Mouse (Mus musculus): ENCODE data around the gene Tmem184a. TPM values are rescaled to one million over a fixed set of nuclear protein-coding genes. Genes with fewer than 3 reads are reported as not detected.

Tmem184a gene
- polyA plus RNA-seq, 1 experiment from 2014 or later: 0.79 TPM

GRCm38 (mm10) chr5:139754753-139755152, 65.0 kb downstream of the Tmem184a start:
- Histone ChIP-seq H3K27me3 (no peaks in the 10 kb centered on the region), H3K4me1 (replicated peaks) (no peaks in the 10 kb centered on the region), H3K4me2 (no peak overlapping the region), H3K36me3 (peaks cover 99% of the 10 kb centered on the region), H3K9me3 (no peaks in the 10 kb centered on the region), H3K27ac (no peak overlapping the region), H3K4me3 (replicated peaks) (no peak overlapping the region), H3K9ac (replicated peaks) (no peak overlapping the region)
- ATAC-seq (ENCODE audit: insufficient number of reproducible peaks, insufficient read depth, low FRiP score, low TSS enrichment, low read depth): no peak
- 30% methylated on average over 12 of the region's 12 CpGs for WGBS

Small RNA genes within 50 kb of the gene (microRNA-seq; reads per million reads assigned to microRNA genes)
- gene Mir7037: not detected

Other genes starting within 250 kb of the Tmem184a start
- gene Micall2, start 83.6 kb downstream of the Tmem184a start, polyA plus RNA-seq (2016; fragmentation: Nextera tagmentation; extraction: Ambion mirVana): 6.5 and 6.8 TPM in 2 replicates
- gene Ints1, start 44.2 kb downstream of the Tmem184a start, polyA plus RNA-seq (2016; fragmentation: Nextera tagmentation; extraction: Ambion mirVana): 32.8 and 38.5 TPM in 2 replicates
- 7.0 and 8.3 TPM in 2 replicates for gene Mafk, start 28.4 kb downstream of the Tmem184a start, polyA plus RNA-seq (2016; fragmentation: Nextera tagmentation; extraction: Ambion mirVana)
- 0.51 TPM in 1 of 2 replicates, not detected in the other for gene Gm26938, start 6.5 kb upstream of the Tmem184a start, polyA plus RNA-seq (2016; fragmentation: Nextera tagmentation; extraction: Ambion mirVana)
- gene Psmg3, start 7.0 kb upstream of the Tmem184a start, polyA plus RNA-seq (2016; fragmentation: Nextera tagmentation; extraction: Ambion mirVana): 71.4 and 71.8 TPM in 2 replicates
- 0.28 and 0.35 TPM in 2 replicates for gene Elfn1, start 88.0 kb upstream of the Tmem184a start, polyA plus RNA-seq (2016; fragmentation: Nextera tagmentation; extraction: Ambion mirVana)

All from limb, embryonic 12.5 days (tissue).